Mouse (Mus musculus): ENCODE measurements around the gene Pctp. TPM values are rescaled to one million over a fixed set of nuclear protein-coding genes. Genes with fewer than 3 reads are reported as not detected.

Gene Pctp
- polyA plus RNA-seq, 1 experiment from 2014 or later: 8.3 TPM

DNA sequence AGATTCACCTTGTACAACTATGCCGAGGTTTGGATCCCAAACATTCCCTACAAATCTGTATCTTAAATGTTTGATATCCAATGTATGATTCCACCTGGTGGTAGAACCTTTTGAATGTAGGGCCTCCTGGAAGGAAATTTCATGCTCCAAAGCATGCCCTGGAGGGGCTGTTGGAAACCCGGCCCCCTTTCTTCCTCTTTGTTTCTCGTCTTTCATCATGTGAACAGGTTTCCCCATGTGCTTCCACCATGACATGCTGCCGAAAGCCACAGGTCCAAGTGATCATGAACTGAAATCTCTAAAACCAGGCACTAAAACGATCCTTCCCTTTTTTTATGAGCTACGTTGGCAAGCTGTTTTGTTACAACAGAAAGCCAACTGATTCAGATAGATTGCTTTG lies 11.0 kb upstream of the Pctp start:
- WGBS: 88% methylated on average over 6 of the region's 6 CpGs
- H3K4me2 ChIP-seq: no peak overlapping the region
- H3K27ac ChIP-seq (ENCODE audit: low read depth): no peak overlapping the region
- no peaks in the 10 kb centered on the region for H3K4me1 ChIP-seq (ENCODE audit: insufficient read depth)
- DNase-seq (no peak), ATAC-seq (ENCODE audit: insufficient read depth) (no peak)
- H3K9ac ChIP-seq: no peak overlapping the region
- no peak overlapping the region for H3K4me3 ChIP-seq (ENCODE audit: low read depth, low read length)
- TF ChIP-seq CTCF (IDR thresholded peaks at IDR 0.05; ENCODE audit: low read depth): no peak
- no peaks in the 10 kb centered on the region for H3K27me3 ChIP-seq (ENCODE audit: insufficient read depth, low read length)
- H3K9me3 ChIP-seq (ENCODE audit: low read depth, low read length): no peaks in the 10 kb centered on the region
- no peaks in the 10 kb centered on the region for H3K36me3 ChIP-seq (ENCODE audit: insufficient read depth)

GRCm38 (mm10) chr11:90007791-90008531 lies 5.3 kb upstream of the Pctp start:
- Histone ChIP-seq H3K27ac (ENCODE audit: low read depth) (no peak overlapping the region), H3K27me3 (ENCODE audit: insufficient read depth, low read length) (no peaks in the 10 kb centered on the region), H3K9me3 (ENCODE audit: low read depth, low read length) (no peaks in the 10 kb centered on the region), H3K9ac (no peak overlapping the region), H3K4me1 (ENCODE audit: insufficient read depth) (no peaks in the 10 kb centered on the region), H3K4me3 (ENCODE audit: low read depth, low read length) (no peak overlapping the region), H3K36me3 (ENCODE audit: insufficient read depth) (no peaks in the 10 kb centered on the region), H3K4me2 (no peak overlapping the region)
- DNase-seq (no peak), ATAC-seq (ENCODE audit: insufficient read depth) (no peak)
- 30% methylated on average over 7 of the region's 7 CpGs for WGBS
- TF ChIP-seq CTCF (IDR thresholded peaks at IDR 0.05; ENCODE audit: low read depth): no peak

DNA sequence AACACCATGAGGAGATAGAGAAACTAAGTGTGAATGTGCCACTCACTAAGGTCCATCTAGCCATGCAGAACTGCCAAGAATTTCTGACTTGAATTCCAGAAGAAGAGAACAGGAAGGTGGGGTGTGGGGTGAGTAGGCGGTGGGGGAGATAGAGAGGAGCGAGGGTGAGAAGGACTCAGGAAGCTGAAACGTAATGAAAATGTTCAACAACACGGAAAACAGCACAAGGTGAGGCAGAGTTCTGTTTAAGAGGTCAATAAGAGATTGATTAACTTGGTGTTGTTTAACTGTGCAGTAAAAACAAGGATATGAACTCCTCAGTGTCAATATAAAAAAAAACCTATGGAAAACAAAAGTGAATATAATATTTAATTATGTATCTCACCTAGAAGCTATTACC lies 3.4 kb upstream of the Pctp start:
- DNase-seq: no peak
- WGBS: 48% methylated on average over 4 of the region's 4 CpGs
- ATAC-seq (ENCODE audit: insufficient read depth): no peak
- Histone ChIP-seq H3K36me3 (ENCODE audit: insufficient read depth) (no peaks in the 10 kb centered on the region), H3K4me2 (no peak overlapping the region), H3K27me3 (ENCODE audit: insufficient read depth, low read length) (no peaks in the 10 kb centered on the region), H3K9ac (no peak overlapping the region), H3K27ac (ENCODE audit: low read depth) (no peak overlapping the region), H3K4me3 (ENCODE audit: low read depth, low read length) (no peak overlapping the region), H3K9me3 (ENCODE audit: low read depth, low read length) (no peaks in the 10 kb centered on the region), H3K4me1 (ENCODE audit: insufficient read depth) (peaks cover 4% of the 10 kb centered on the region; the same call in 1 of the 2 replicates)
- TF ChIP-seq CTCF (IDR thresholded peaks at IDR 0.05; ENCODE audit: low read depth): no peak

- Histone ChIP-seq H3K4me3 (ENCODE audit: low read depth, low read length) (no peak overlapping the region), H3K27me3 (ENCODE audit: insufficient read depth, low read length) (no peaks in the 10 kb centered on the region), H3K9me3 (ENCODE audit: low read depth, low read length) (no peaks in the 10 kb centered on the region), H3K36me3 (ENCODE audit: insufficient read depth) (no peaks in the 10 kb centered on the region), H3K4me1 (ENCODE audit: insufficient read depth) (peaks cover 4% of the 10 kb centered on the region; the same call in 1 of the 2 replicates), H3K27ac (ENCODE audit: low read depth) (no peak overlapping the region), H3K9ac (no peak overlapping the region; the same call in 1 of the 2 replicates), H3K4me2 (peak overlapping the region; percentile 83)
- DNase-seq (no peak), ATAC-seq (ENCODE audit: insufficient read depth) (no peak)
- no peak for TF ChIP-seq CTCF (IDR thresholded peaks at IDR 0.05; ENCODE audit: low read depth)
- 87% methylated on average over 4 of the region's 4 CpGs for WGBS
These were observed 692 bp upstream of the Pctp start for GRCm38 (mm10) chr11:90003386-90003785.

- Histone ChIP-seq H3K27me3 (ENCODE audit: insufficient read depth, low read length) (no peaks in the 10 kb centered on the region), H3K4me3 (ENCODE audit: low read depth, low read length) (peak overlapping the region; percentile 56)
- ATAC-seq (ENCODE audit: insufficient read depth): no peak
These were observed 274 bp upstream of the Pctp start for GRCm38 (mm10) chr11:90002987-90003348.

DNA sequence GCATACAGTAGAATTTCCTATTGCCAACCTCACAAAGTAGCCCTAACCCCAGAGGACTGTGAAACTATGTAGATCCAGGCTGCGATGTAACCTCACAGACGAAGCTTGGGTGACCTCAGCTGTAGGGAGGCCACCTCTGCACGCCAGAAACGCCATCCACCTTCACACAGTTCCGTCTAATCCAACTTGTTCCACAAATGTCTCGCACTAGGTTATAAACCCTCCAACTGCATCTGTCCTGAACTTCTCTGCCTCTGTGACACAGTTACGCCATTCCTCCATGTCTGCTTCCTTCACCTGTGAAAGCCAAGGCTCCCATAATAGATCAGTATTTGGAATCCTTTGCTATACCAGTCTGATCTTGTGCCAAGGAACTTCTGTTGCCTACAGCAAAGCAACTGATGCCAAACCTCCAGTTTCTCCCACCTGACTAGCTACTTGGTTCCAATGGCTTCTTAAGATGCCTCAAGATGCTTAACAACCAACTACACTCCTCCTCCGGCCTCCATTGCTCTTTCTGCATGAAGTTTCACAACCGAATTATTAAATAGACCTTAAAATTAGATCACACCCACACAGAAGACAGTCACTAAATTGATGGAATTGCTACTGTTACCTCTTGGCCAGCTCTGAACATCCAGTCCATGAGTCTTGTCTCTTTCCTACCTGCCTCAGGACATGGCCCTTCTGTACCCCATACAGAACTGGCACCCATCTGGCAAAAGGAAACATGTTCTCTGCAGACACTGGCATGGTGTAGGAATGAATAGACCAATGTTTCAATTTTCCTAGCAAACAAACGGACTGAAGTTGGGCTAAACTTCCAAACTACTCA lies 1.1 kb downstream of the Pctp start:
- Histone ChIP-seq H3K9me3 (ENCODE audit: low read depth, low read length) (no peaks in the 10 kb centered on the region), H3K9ac (peak overlapping the region; percentile 65; the same call in 1 of the 2 replicates), H3K36me3 (ENCODE audit: insufficient read depth) (no peaks in the 10 kb centered on the region), H3K27me3 (ENCODE audit: insufficient read depth, low read length) (no peaks in the 10 kb centered on the region), H3K4me2 (peak overlapping the region; percentile 83), H3K4me1 (ENCODE audit: insufficient read depth) (peaks cover 4% of the 10 kb centered on the region; the same call in 1 of the 2 replicates), H3K4me3 (ENCODE audit: low read depth, low read length) (peak overlapping the region; percentile 56; the same call in 1 of the 2 replicates), H3K27ac (ENCODE audit: low read depth) (no peak overlapping the region)
- no peak for ATAC-seq (ENCODE audit: insufficient read depth)
- TF ChIP-seq CTCF (IDR thresholded peaks at IDR 0.05; ENCODE audit: low read depth): no peak
- DNase-seq: no peak
- 79% methylated on average over 10 of the region's 10 CpGs for WGBS

More at GRCm38 (mm10) chr11:90002987-90003348, 274 bp upstream of the Pctp start:
- DNase-seq: no peak
- Histone ChIP-seq H3K36me3 (ENCODE audit: insufficient read depth) (no peaks in the 10 kb centered on the region), H3K9me3 (ENCODE audit: low read depth, low read length) (no peaks in the 10 kb centered on the region), H3K9ac (peak overlapping the region; percentile 65; the same call in 1 of the 2 replicates), H3K4me2 (peak overlapping the region; percentile 83), H3K4me1 (ENCODE audit: insufficient read depth) (peaks cover 4% of the 10 kb centered on the region; the same call in 1 of the 2 replicates), H3K27ac (ENCODE audit: low read depth) (no peak overlapping the region)
- WGBS: 10% methylated on average over 8 of the region's 8 CpGs
- TF ChIP-seq CTCF (IDR thresholded peaks at IDR 0.05; ENCODE audit: low read depth): no peak

GRCm38 (mm10) chr11:90000666-90001065 lies 2.0 kb downstream of the Pctp start:
- no peaks in the 10 kb centered on the region for H3K9me3 ChIP-seq (ENCODE audit: low read depth, low read length)
- H3K9ac ChIP-seq: no peak overlapping the region
- no peaks in the 10 kb centered on the region for H3K36me3 ChIP-seq (ENCODE audit: insufficient read depth)
- no peak overlapping the region for H3K4me2 ChIP-seq
- H3K4me1 ChIP-seq (ENCODE audit: insufficient read depth): peaks cover 4% of the 10 kb centered on the region; the same call in 1 of the 2 replicates
- H3K27ac ChIP-seq (ENCODE audit: low read depth): no peak overlapping the region
- ATAC-seq (ENCODE audit: insufficient read depth): no peak
- no peak for DNase-seq
- no peaks in the 10 kb centered on the region for H3K27me3 ChIP-seq (ENCODE audit: insufficient read depth, low read length)
- no peak overlapping the region for H3K4me3 ChIP-seq (ENCODE audit: low read depth, low read length)
- WGBS: 84% methylated on average over 4 of the region's 4 CpGs
- TF ChIP-seq CTCF (IDR thresholded peaks at IDR 0.05; ENCODE audit: low read depth): no peak

Measured in lung, embryonic 14.5 days (tissue).